Mouse (Mus musculus): Measurements from ENCODE around the gene Mfn2. TPM values are rescaled to one million over a fixed set of nuclear protein-coding genes. Genes with fewer than 3 reads are reported as not detected.

Mfn2 gene
- polyA plus RNA-seq, 1 experiment from 2014 or later, result 29.8 TPM

GRCm38 (mm10) chr4:147905090-147905659 lies 671 bp upstream of the Mfn2 start:
- WGBS, result 2% methylated on average over 8 of the region's 8 CpGs
- Histone ChIP-seq H3K27ac (ENCODE audit: low read length) (no peak overlapping the region), H3K4me3 (ENCODE audit: low read depth, low read length) (peak overlapping the region; percentile 82), H3K4me1 (ENCODE audit: control insufficient read depth, insufficient read depth, low read length) (peaks cover 6% of the 10 kb centered on the region; the same call in 1 of the 2 replicates), H3K36me3 (ENCODE audit: control insufficient read depth, insufficient read depth, low read length) (peaks cover 10% of the 10 kb centered on the region; the same call in 1 of the 2 replicates), H3K9ac (replicated peaks; ENCODE audit: low read depth, low read length) (no peak overlapping the region; the same call in 1 of the 2 replicates), H3K4me2 (replicated peaks; ENCODE audit: low read depth, low read length) (peak overlapping the region; percentile 63), H3K27me3 (ENCODE audit: control insufficient read depth, insufficient read depth, low read length) (no peaks in the 10 kb centered on the region), H3K9me3 (ENCODE audit: control insufficient read depth, low read depth, low read length) (no peaks in the 10 kb centered on the region)
- no peak for ATAC-seq (ENCODE audit: insufficient number of reproducible peaks, insufficient read depth, low FRiP score, low read depth)

GRCm38 (mm10) chr4:147903601-147904000 lies 903 bp downstream of the Mfn2 start:
- 72% methylated on average over 3 of the region's 3 CpGs for WGBS
- Histone ChIP-seq H3K4me1 (ENCODE audit: control insufficient read depth, insufficient read depth, low read length) (peaks cover 6% of the 10 kb centered on the region; the same call in 1 of the 2 replicates), H3K4me2 (replicated peaks; ENCODE audit: low read depth, low read length) (peak overlapping the region; percentile 78), H3K4me3 (ENCODE audit: low read depth, low read length) (peak overlapping the region; percentile 82), H3K9ac (replicated peaks; ENCODE audit: low read depth, low read length) (peak overlapping the region; percentile 72; the same call in 1 of the 2 replicates), H3K36me3 (ENCODE audit: control insufficient read depth, insufficient read depth, low read length) (peaks cover 21% of the 10 kb centered on the region; the same call in 1 of the 2 replicates), H3K9me3 (ENCODE audit: control insufficient read depth, low read depth, low read length) (no peaks in the 10 kb centered on the region), H3K27me3 (ENCODE audit: control insufficient read depth, insufficient read depth, low read length) (no peaks in the 10 kb centered on the region), H3K27ac (ENCODE audit: low read length) (no peak overlapping the region)
- ATAC-seq (ENCODE audit: insufficient number of reproducible peaks, insufficient read depth, low FRiP score, low read depth), result no peak

- Histone ChIP-seq H3K4me2 (replicated peaks; ENCODE audit: low read depth, low read length) (no peak overlapping the region), H3K27me3 (ENCODE audit: control insufficient read depth, insufficient read depth, low read length) (no peaks in the 10 kb centered on the region), H3K36me3 (ENCODE audit: control insufficient read depth, insufficient read depth, low read length) (peaks cover 27% of the 10 kb centered on the region; the same call in 1 of the 2 replicates), H3K27ac (ENCODE audit: low read length) (no peak overlapping the region), H3K4me3 (ENCODE audit: low read depth, low read length) (0 out of 2 replicates have a peak overlapping the region, but pooled peaks have one; percentile 82), H3K9ac (replicated peaks; ENCODE audit: low read depth, low read length) (no peak overlapping the region), H3K4me1 (ENCODE audit: control insufficient read depth, insufficient read depth, low read length) (peaks cover 6% of the 10 kb centered on the region; the same call in 1 of the 2 replicates), H3K9me3 (ENCODE audit: control insufficient read depth, low read depth, low read length) (no peaks in the 10 kb centered on the region)
- 93% methylated on average over 12 of the region's 12 CpGs for WGBS
- ATAC-seq (ENCODE audit: insufficient number of reproducible peaks, insufficient read depth, low FRiP score, low read depth), result no peak
These were observed 1.5 kb downstream of the Mfn2 start for GRCm38 (mm10) chr4:147902906-147903500.

- Histone ChIP-seq H3K4me1 (ENCODE audit: control insufficient read depth, insufficient read depth, low read length) (peaks cover 6% of the 10 kb centered on the region; the same call in 1 of the 2 replicates), H3K27me3 (ENCODE audit: control insufficient read depth, insufficient read depth, low read length) (no peaks in the 10 kb centered on the region), H3K36me3 (ENCODE audit: control insufficient read depth, insufficient read depth, low read length) (peaks cover 51% of the 10 kb centered on the region), H3K9me3 (ENCODE audit: control insufficient read depth, low read depth, low read length) (no peaks in the 10 kb centered on the region), H3K27ac (ENCODE audit: low read length) (no peak overlapping the region), H3K4me3 (ENCODE audit: low read depth, low read length) (no peak overlapping the region), H3K9ac (replicated peaks; ENCODE audit: low read depth, low read length) (no peak overlapping the region), H3K4me2 (replicated peaks; ENCODE audit: low read depth, low read length) (no peak overlapping the region)
- WGBS, result 79% methylated on average over 7 of the region's 7 CpGs
- no peak for ATAC-seq (ENCODE audit: insufficient number of reproducible peaks, insufficient read depth, low FRiP score, low read depth)
These were observed 4.1 kb downstream of the Mfn2 start for GRCm38 (mm10) chr4:147900452-147900851.

- H3K4me2 ChIP-seq (replicated peaks; ENCODE audit: low read depth, low read length), result no peak overlapping the region
- no peak for ATAC-seq (ENCODE audit: insufficient number of reproducible peaks, insufficient read depth, low FRiP score, low read depth)
- H3K9me3 ChIP-seq (ENCODE audit: control insufficient read depth, low read depth, low read length), result no peaks in the 10 kb centered on the region
- WGBS, result 81% methylated on average over 3 of the region's 3 CpGs
- no peak overlapping the region for H3K9ac ChIP-seq (replicated peaks; ENCODE audit: low read depth, low read length)
- H3K36me3 ChIP-seq (ENCODE audit: control insufficient read depth, insufficient read depth, low read length), result peaks cover 63% of the 10 kb centered on the region
- no peaks in the 10 kb centered on the region for H3K4me1 ChIP-seq (ENCODE audit: control insufficient read depth, insufficient read depth, low read length)
- no peak overlapping the region for H3K27ac ChIP-seq (ENCODE audit: low read length)
- H3K4me3 ChIP-seq (ENCODE audit: low read depth, low read length), result no peak overlapping the region
- H3K27me3 ChIP-seq (ENCODE audit: control insufficient read depth, insufficient read depth, low read length), result no peaks in the 10 kb centered on the region
These were observed 7.2 kb downstream of the Mfn2 start for GRCm38 (mm10) chr4:147897348-147897747.

GRCm38 (mm10) chr4:147896411-147896810 lies 8.1 kb downstream of the Mfn2 start:
- H3K36me3 ChIP-seq (ENCODE audit: control insufficient read depth, insufficient read depth, low read length), result peaks cover 67% of the 10 kb centered on the region
- H3K27me3 ChIP-seq (ENCODE audit: control insufficient read depth, insufficient read depth, low read length), result no peaks in the 10 kb centered on the region
- no peak overlapping the region for H3K4me2 ChIP-seq (replicated peaks; ENCODE audit: low read depth, low read length)
- H3K9ac ChIP-seq (replicated peaks; ENCODE audit: low read depth, low read length), result no peak overlapping the region
- no peak overlapping the region for H3K4me3 ChIP-seq (ENCODE audit: low read depth, low read length)
- 60% methylated on average over 1 of the region's 1 CpGs for WGBS
- H3K9me3 ChIP-seq (ENCODE audit: control insufficient read depth, low read depth, low read length), result no peaks in the 10 kb centered on the region
- no peak for ATAC-seq (ENCODE audit: insufficient number of reproducible peaks, insufficient read depth, low FRiP score, low read depth)
- no peak overlapping the region for H3K27ac ChIP-seq (ENCODE audit: low read length)
- no peaks in the 10 kb centered on the region for H3K4me1 ChIP-seq (ENCODE audit: control insufficient read depth, insufficient read depth, low read length)

- H3K27ac ChIP-seq (ENCODE audit: low read length), result no peak overlapping the region
- 91% methylated on average over 4 of the region's 4 CpGs for WGBS
- ATAC-seq (ENCODE audit: insufficient number of reproducible peaks, insufficient read depth, low FRiP score, low read depth), result no peak
- H3K9ac ChIP-seq (replicated peaks; ENCODE audit: low read depth, low read length), result no peak overlapping the region
- H3K4me2 ChIP-seq (replicated peaks; ENCODE audit: low read depth, low read length), result no peak overlapping the region
- no peaks in the 10 kb centered on the region for H3K4me1 ChIP-seq (ENCODE audit: control insufficient read depth, insufficient read depth, low read length)
- H3K4me3 ChIP-seq (ENCODE audit: low read depth, low read length), result no peak overlapping the region
- H3K9me3 ChIP-seq (ENCODE audit: control insufficient read depth, low read depth, low read length), result no peaks in the 10 kb centered on the region
- peaks cover 67% of the 10 kb centered on the region for H3K36me3 ChIP-seq (ENCODE audit: control insufficient read depth, insufficient read depth, low read length)
- H3K27me3 ChIP-seq (ENCODE audit: control insufficient read depth, insufficient read depth, low read length), result no peaks in the 10 kb centered on the region
These were observed 8.6 kb downstream of the Mfn2 start for GRCm38 (mm10) chr4:147895815-147896330.

- peaks cover 54% of the 10 kb centered on the region for H3K36me3 ChIP-seq (ENCODE audit: control insufficient read depth, insufficient read depth, low read length)
- ATAC-seq (ENCODE audit: insufficient number of reproducible peaks, insufficient read depth, low FRiP score, low read depth), result no peak
- no peaks in the 10 kb centered on the region for H3K9me3 ChIP-seq (ENCODE audit: control insufficient read depth, low read depth, low read length)
- H3K27me3 ChIP-seq (ENCODE audit: control insufficient read depth, insufficient read depth, low read length), result no peaks in the 10 kb centered on the region
- no peak overlapping the region for H3K4me3 ChIP-seq (ENCODE audit: low read depth, low read length)
- H3K4me1 ChIP-seq (ENCODE audit: control insufficient read depth, insufficient read depth, low read length), result no peaks in the 10 kb centered on the region
- WGBS, result 79% methylated on average over 6 of the region's 6 CpGs
- no peak overlapping the region for H3K9ac ChIP-seq (replicated peaks; ENCODE audit: low read depth, low read length)
- no peak overlapping the region for H3K27ac ChIP-seq (ENCODE audit: low read length)
- no peak overlapping the region for H3K4me2 ChIP-seq (replicated peaks; ENCODE audit: low read depth, low read length)
These were observed 14.2 kb downstream of the Mfn2 start for GRCm38 (mm10) chr4:147890341-147890740.
